Mouse (Mus musculus) liver, postnatal 0 days (tissue): ENCODE data around the gene Rpp21.

Experiments used
- CTCF ChIP-seq: sonication (generic); IDR thresholded peaks from 2 replicates; pipeline ENCODE4 v1.5.1; 2016; ENCODE audit warnings: antibody characterized with exemption, low read depth
- EP300 ChIP-seq: IDR thresholded peaks from 2 replicates; pipeline ENCODE4 v1.6.1; 2016; ENCODE audit warnings: antibody characterized with exemption, low read depth, mild to moderate bottlenecking

DNA sequence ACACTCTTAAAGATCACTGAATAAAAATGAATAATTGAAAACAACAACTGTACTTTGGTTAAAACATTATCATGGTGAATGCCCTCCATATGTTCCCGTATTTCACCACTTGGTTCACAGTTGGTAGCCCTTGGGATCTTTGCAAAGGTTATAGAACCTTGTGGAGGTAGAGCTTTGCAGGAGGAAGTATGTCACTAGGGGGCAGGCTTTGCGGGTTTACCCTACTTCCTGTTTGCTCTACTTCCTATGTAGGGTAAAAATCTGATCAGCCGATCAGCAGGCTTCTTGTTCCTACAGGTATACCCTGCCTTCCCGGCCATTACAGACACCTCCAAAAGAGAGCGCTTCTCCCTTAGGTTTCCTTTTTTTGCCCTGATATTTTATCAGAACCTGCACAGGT is 8.0 kb upstream of the Rpp21 start:
- peak; percentile 57 for TF ChIP-seq CTCF
- TF ChIP-seq EP300: no peak
